Mouse (Mus musculus) heart, postnatal 36 days (tissue): ENCODE results near the gene Ogn. TPM values are rescaled to one million over a fixed set of nuclear protein-coding genes. Genes with fewer than 3 reads are reported as not detected.
A peak's percentile ranks its signal among the peaks of the same experiment; 100 is the strongest.

Experiments used
- DNase-seq, 2 experiments: peaks; one replicate each; pipeline ENCODE4 v3.0.0; 2021 to 2022
- intact Hi-C: fragments of 180-260 bp; cut with DNase I; formaldehyde crosslinking; loops from one replicate; pipeline ENCODE4 v1.15.1; 2025
- total RNA-seq, 2 experiments: library from RNA; stranded (reverse); gene quantifications; 2 replicates each; pipeline ENCODE4 v1.2.3; 2021

The Ogn gene
- total RNA-seq, 2 experiments from 2014 or later, result 78.1 to 94.6 TPM

DNA sequence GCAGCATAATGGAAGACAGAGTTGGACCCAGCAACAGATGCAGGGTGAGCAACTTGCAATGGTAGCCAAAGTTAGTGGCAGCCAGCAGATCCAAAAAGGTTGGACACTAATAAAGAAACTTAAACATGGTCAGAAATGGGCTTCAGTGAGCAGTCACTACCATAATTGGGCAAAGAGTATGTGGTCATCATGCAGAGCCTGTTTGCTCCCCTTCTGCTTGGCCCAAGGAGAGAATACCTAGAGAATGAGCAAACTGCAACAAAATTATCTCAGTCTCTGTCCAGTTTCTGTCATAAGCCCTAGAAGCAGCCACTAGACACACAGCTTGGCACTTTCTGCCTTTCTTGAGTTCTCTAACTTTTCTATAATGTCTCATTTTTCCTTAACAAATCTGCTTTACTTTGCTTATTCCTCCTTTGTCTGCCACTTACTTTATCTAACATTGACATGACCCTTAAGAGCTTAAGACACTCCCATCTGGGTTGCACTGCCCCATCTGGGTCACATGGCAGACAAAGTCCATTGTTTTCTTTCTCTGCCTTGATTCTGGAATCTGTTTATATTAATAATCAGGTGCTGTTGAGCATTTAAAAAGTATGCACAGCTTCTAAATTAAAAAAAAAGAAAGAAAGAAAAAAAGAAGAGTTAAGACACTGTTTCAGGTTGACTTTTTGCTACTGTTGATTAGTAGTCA, 36.0 kb downstream of the Ogn start:
- DNase-seq, result no peak
- intact Hi-C loops, result loop anchor here (2.0 to 5.0 kb wide), 2 partner anchors 62 to 83 kb away; partner anchors contain the start of gene Omd

DNA sequence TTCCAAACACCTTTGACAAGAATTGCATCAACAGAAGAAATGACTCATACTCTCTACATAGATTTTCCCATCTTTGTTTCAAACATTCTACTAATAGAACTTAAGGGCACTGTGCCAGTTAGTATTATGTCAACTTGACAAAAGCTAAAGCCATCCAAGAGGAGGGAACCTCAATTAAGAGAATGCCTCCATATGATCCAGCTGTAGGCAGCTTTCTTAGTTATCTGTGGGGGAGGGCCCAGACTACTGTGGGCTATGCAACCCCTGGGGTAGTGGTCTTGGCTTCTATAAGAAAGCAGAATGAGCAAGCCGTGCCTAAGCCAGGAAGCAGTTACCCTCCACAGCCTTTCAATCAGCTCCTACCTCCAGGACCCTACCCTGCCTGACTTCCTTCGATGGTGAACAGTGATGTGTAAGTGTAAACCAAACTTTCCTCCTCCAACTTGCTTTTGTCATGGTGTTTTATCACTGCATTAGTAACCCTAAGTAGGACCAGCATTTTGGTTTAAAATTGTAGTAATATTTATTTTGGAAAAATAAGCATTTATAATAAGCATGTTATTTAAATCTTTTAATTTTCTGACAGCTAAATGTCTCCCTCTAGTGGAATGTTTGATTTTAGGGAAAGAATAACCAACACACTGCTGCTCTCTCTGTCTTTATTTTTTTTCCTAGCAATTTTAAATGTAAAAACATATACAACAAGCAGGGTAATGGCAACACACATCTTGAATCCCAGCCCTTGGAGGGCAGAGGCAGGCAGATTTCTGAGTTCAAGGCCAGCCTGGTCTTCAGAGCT, 37.1 kb downstream of the Ogn start:
- no peak for DNase-seq
- intact Hi-C loops, result loop anchor here (1.0 to 5.0 kb wide), 4 partner anchors 63 to 318 kb away; partner anchors contain the start of gene Omd

DNA sequence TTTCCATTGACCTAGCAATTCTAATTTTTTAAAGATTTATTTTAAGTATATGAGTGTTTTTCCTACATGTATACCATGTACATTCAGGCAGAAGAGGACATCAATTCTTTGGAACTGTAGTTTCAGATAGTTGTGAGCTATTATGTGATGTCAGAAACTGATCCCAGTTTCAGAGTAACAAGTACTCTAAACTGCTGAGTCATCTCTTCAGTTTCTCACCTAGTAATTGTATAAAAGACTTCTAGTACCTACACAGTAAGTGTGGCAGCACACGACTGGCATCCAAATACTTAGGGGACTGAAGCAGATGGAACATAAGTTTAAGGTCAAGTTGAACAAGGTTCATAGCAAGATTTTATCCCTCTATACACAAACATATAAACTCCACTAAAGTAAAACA, 38.2 kb downstream of the Ogn start:
- no peak for DNase-seq
- intact Hi-C loops, result loop anchor here (5.0 kb wide), 1 partner anchor 319 kb away; no protein-coding TSS in a partner anchor

DNA sequence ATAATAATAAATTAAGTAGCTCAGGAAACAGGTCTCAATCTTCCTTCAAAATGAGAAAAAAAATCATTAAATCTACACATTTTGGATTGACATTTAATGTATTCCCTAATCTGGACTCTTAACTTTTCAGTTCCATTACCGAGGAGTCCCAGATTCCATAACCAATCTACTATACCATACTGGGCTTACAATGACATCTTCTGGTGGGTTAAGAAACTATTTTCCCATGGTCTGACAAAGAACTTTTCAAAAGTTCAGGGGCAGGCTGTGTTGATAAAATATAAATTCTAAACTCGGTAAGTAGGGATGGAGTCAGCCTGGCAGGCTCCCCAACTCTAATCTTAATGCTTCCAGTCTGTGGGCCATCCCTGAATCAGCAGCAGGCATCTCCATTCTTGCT, 43.3 kb downstream of the Ogn start:
- intact Hi-C loops, result loop anchor here (5.0 to 10.0 kb wide), 2 partner anchors 309 to 436 kb away; partner anchors contain the start of genes Bicd2 and Card19
- no peak for DNase-seq

DNA sequence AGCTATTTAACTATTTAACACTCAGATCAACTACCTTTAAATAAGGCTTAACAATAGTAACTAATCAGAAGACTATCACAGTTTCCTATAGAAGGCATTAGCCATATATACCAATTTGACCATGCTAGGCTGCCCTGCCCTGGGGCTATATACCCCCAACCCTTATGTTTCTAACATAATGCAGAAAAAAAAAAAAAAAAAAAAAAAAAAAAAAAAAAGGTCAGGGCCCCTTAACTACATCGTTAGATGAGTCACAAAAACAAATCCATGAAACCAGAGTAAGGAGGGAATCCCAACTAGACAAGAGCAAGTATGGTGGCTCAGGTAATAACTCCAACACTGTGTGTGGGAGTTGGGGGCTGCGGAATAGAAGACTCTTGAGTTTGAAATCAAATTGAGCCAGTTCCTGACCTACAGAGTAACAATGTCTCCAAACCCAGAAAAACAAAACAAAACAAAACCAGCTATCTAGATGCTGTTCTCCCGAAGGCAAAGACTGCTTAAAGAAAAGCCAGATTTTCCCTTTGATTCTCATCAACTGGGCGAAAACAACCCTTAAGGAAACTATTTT, 44.0 kb downstream of the Ogn start:
- intact Hi-C loops, result loop anchor here (2.0 to 10.0 kb wide), 3 partner anchors 29 to 437 kb away; partner anchors contain the start of genes Bicd2 and Card19
- DNase-seq, result no peak

DNA sequence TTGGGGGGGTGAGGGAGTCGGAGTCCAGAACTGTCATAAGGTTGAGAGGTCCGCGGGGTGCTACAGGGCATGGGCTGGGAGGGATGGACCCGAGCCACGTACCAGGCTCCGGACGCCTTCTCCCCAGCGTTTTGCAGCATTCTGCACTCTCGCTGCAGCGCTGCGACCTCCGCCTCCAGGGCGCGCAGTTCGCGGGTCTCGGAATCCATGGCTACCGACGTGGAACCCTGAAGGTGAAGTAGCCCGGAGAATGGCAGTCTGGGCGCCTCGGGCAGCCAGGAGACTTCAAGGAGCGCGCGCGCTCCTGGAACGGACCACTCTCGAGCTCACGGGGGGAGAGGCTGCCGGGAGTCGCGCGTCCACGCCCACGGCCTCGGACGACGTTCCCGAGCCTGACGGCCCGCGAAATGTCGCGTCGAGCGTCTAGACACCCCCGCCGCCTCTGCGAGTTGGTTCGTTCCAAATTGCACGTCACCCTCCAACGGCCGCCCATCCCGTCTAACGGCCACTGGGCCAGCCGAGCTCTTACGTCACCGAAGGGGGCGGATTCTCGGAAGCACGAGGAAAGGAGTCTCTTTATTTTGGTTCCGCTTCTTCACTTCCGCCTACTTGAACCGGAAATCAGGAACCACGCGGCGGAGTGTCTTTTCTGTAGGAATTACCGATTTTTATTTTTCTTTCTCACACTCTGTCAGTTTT, 44.8 kb downstream of the Ogn start, which contains the start of the genes Cenpp and Nol8:
Gene Cenpp (minus strand): TSS at position 305 of the 699 bp plus-strand sequence.
Gene Nol8 (plus strand): TSS at position 598 of the 699 bp plus-strand sequence.
- peak; percentile 99 for DNase-seq
- intact Hi-C loops, result loop anchor here (2.0 to 10.0 kb wide), 3 partner anchors 28 to 438 kb away; partner anchors contain the start of genes Bicd2 and Card19

DNA sequence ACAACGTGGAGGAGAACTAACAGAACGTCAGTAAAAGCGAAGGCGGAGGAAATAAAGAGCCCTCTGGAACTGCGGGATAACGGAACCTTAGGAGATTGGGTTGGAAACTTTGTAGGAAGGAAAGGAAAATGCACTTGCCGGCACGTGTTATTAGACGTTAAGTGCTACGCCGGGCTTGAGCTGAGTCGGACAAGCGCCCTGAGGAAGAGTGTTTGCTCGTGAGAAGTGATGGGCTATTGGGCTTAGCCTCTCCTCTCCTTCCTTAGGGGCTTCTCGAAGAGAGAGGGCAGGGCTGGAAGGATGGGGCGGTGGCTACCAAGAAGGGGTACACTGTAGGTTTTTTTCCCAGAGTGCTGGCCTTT, 45.3 kb downstream of the Ogn start:
- DNase-seq, result no peak
- intact Hi-C loops, result loop anchor here (2.0 to 10.0 kb wide), 3 partner anchors 28 to 438 kb away; partner anchors contain the start of genes Bicd2 and Card19

Other genes starting within 250 kb of the Ogn start
- gene Ippk, start 186.8 kb upstream of the Ogn start, total RNA-seq, result 1 to 10 TPM; 6.5 TPM
- 1 to 10 TPM; 1.1 to 1.5 TPM for gene Tes3-ps, start 114.7 kb upstream of the Ogn start, total RNA-seq
- 10 to 100 TPM; 14.2 to 14.5 TPM for gene Ecm2, start 103.2 kb upstream of the Ogn start, total RNA-seq
- 10 to 100 TPM; 21.3 to 29.7 TPM for gene Aspn, start 63.6 kb upstream of the Ogn start, total RNA-seq
- 1 to 10 TPM; 1.6 to 1.8 TPM for gene Omd, start 25.6 kb upstream of the Ogn start, total RNA-seq
- 1 to 10 TPM; 1.8 to 3.1 TPM for gene Cenpp, start 44.7 kb downstream of the Ogn start, total RNA-seq
- 10 to 100 TPM; 20.6 to 21.1 TPM for gene Nol8, start 45.0 kb downstream of the Ogn start, total RNA-seq
- gene Iars, start 74.1 kb downstream of the Ogn start, total RNA-seq, result 10 to 100 TPM; 68.4 to 68.7 TPM
- gene Gm30302, start 191.0 kb downstream of the Ogn start, total RNA-seq, result under 1 TPM; 0.51 to 0.58 TPM